Mouse (Mus musculus): ENCODE results near the gene Gm5269. TPM values are rescaled to one million over a fixed set of nuclear protein-coding genes. Genes with fewer than 3 reads are reported as not detected.
A peak's percentile ranks its signal among the peaks of the same experiment; 100 is the strongest.

Gene Gm5269
- polyA plus RNA-seq, 1 experiment from 2014 or later: not detected

GRCm38 (mm10) chr1:45914236-45914635 lies 24.2 kb upstream of the Gm5269 start:
- Histone ChIP-seq H3K9ac (no peak overlapping the region), H3K27ac (no peak overlapping the region), H3K4me2 (no peak overlapping the region), H3K9me3 (no peaks in the 10 kb centered on the region), H3K36me3 (replicated peaks) (no peaks in the 10 kb centered on the region), H3K27me3 (replicated peaks) (no peaks in the 10 kb centered on the region), H3K4me3 (no peak overlapping the region), H3K4me1 (no peaks in the 10 kb centered on the region)
- ATAC-seq (replicated peaks): no peak
- WGBS: 86% methylated on average over 4 of the region's 4 CpGs

GRCm38 (mm10) chr1:45905107-45905821 lies 15.2 kb upstream of the Gm5269 start:
- Histone ChIP-seq H3K4me2 (no peak overlapping the region), H3K27me3 (replicated peaks) (no peaks in the 10 kb centered on the region), H3K9ac (no peak overlapping the region), H3K9me3 (no peaks in the 10 kb centered on the region), H3K4me3 (no peak overlapping the region), H3K36me3 (replicated peaks) (no peaks in the 10 kb centered on the region), H3K4me1 (peaks cover 5% of the 10 kb centered on the region; the same call in 1 of the 2 replicates), H3K27ac (0 out of 2 replicates have a peak overlapping the region, but pooled peaks have one; percentile 27)
- WGBS: 18% methylated on average over 5 of the region's 5 CpGs
- ATAC-seq (replicated peaks): peak; percentile 88

- 83% methylated on average over 3 of the region's 3 CpGs for WGBS
- no peaks in the 10 kb centered on the region for H3K36me3 ChIP-seq (replicated peaks)
- H3K27ac ChIP-seq: no peak overlapping the region
- H3K4me2 ChIP-seq: no peak overlapping the region
- no peaks in the 10 kb centered on the region for H3K9me3 ChIP-seq
- H3K4me3 ChIP-seq: no peak overlapping the region
- H3K27me3 ChIP-seq (replicated peaks): no peaks in the 10 kb centered on the region
- no peak overlapping the region for H3K9ac ChIP-seq
- no peak for ATAC-seq (replicated peaks)
- peaks cover 5% of the 10 kb centered on the region; the same call in 1 of the 2 replicates for H3K4me1 ChIP-seq
These were observed 14.1 kb upstream of the Gm5269 start for GRCm38 (mm10) chr1:45904161-45904560.

GRCm38 (mm10) chr1:45898044-45898443 lies 8.0 kb upstream of the Gm5269 start:
- Histone ChIP-seq H3K9me3 (no peaks in the 10 kb centered on the region), H3K4me3 (no peak overlapping the region), H3K4me1 (no peaks in the 10 kb centered on the region), H3K27ac (no peak overlapping the region), H3K36me3 (replicated peaks) (no peaks in the 10 kb centered on the region), H3K9ac (no peak overlapping the region), H3K4me2 (no peak overlapping the region), H3K27me3 (replicated peaks) (no peaks in the 10 kb centered on the region)
- ATAC-seq (replicated peaks): no peak
- WGBS: 74% methylated on average over 1 of the region's 1 CpGs

GRCm38 (mm10) chr1:45894168-45894912 lies 4.3 kb upstream of the Gm5269 start:
- Histone ChIP-seq H3K4me3 (no peak overlapping the region), H3K9ac (no peak overlapping the region), H3K36me3 (replicated peaks) (no peaks in the 10 kb centered on the region), H3K27me3 (replicated peaks) (no peaks in the 10 kb centered on the region), H3K9me3 (no peaks in the 10 kb centered on the region), H3K27ac (no peak overlapping the region), H3K4me2 (no peak overlapping the region), H3K4me1 (no peaks in the 10 kb centered on the region)
- no peak for ATAC-seq (replicated peaks)
- 91% methylated on average over 6 of the region's 6 CpGs for WGBS

- 77% methylated on average over 2 of the region's 2 CpGs for WGBS
- Histone ChIP-seq H3K9me3 (no peaks in the 10 kb centered on the region), H3K27me3 (replicated peaks) (no peaks in the 10 kb centered on the region), H3K9ac (no peak overlapping the region), H3K4me1 (no peaks in the 10 kb centered on the region), H3K4me2 (no peak overlapping the region), H3K27ac (no peak overlapping the region), H3K36me3 (replicated peaks) (no peaks in the 10 kb centered on the region), H3K4me3 (no peak overlapping the region)
- no peak for ATAC-seq (replicated peaks)
These were observed 1.9 kb upstream of the Gm5269 start for GRCm38 (mm10) chr1:45891986-45892385.

- WGBS: 88% methylated on average over 9 of the region's 9 CpGs
- Histone ChIP-seq H3K27ac (no peak overlapping the region), H3K9ac (no peak overlapping the region), H3K36me3 (replicated peaks) (no peaks in the 10 kb centered on the region), H3K27me3 (replicated peaks) (no peaks in the 10 kb centered on the region), H3K4me3 (no peak overlapping the region), H3K4me1 (no peaks in the 10 kb centered on the region), H3K4me2 (no peak overlapping the region), H3K9me3 (no peaks in the 10 kb centered on the region)
- ATAC-seq (replicated peaks): no peak
These were observed 3.3 kb downstream of the Gm5269 start for GRCm38 (mm10) chr1:45886800-45887199.

- H3K36me3 ChIP-seq (replicated peaks): no peaks in the 10 kb centered on the region
- no peak overlapping the region for H3K4me3 ChIP-seq
- H3K9ac ChIP-seq: no peak overlapping the region
- H3K4me2 ChIP-seq: no peak overlapping the region
- no peaks in the 10 kb centered on the region for H3K9me3 ChIP-seq
- H3K27me3 ChIP-seq (replicated peaks): no peaks in the 10 kb centered on the region
- no peak overlapping the region for H3K27ac ChIP-seq
- ATAC-seq (replicated peaks): no peak
- H3K4me1 ChIP-seq: no peaks in the 10 kb centered on the region
These were observed 6.7 kb downstream of the Gm5269 start for GRCm38 (mm10) chr1:45883378-45883777.

GRCm38 (mm10) chr1:45882076-45882475 lies 8.0 kb downstream of the Gm5269 start:
- H3K27ac ChIP-seq: no peak overlapping the region
- H3K27me3 ChIP-seq (replicated peaks): no peaks in the 10 kb centered on the region
- H3K9ac ChIP-seq: no peak overlapping the region
- no peaks in the 10 kb centered on the region for H3K36me3 ChIP-seq (replicated peaks)
- H3K4me1 ChIP-seq: no peaks in the 10 kb centered on the region
- H3K4me3 ChIP-seq: no peak overlapping the region
- H3K4me2 ChIP-seq: no peak overlapping the region
- no peaks in the 10 kb centered on the region for H3K9me3 ChIP-seq
- WGBS: 68% methylated on average over 6 of the region's 6 CpGs
- no peak for ATAC-seq (replicated peaks)

- no peaks in the 10 kb centered on the region for H3K36me3 ChIP-seq (replicated peaks)
- H3K9ac ChIP-seq: no peak overlapping the region
- no peaks in the 10 kb centered on the region for H3K9me3 ChIP-seq
- H3K27me3 ChIP-seq (replicated peaks): no peaks in the 10 kb centered on the region
- ATAC-seq (replicated peaks): no peak
- H3K4me2 ChIP-seq: no peak overlapping the region
- H3K4me1 ChIP-seq: no peaks in the 10 kb centered on the region
- no peak overlapping the region for H3K27ac ChIP-seq
- 80% methylated on average over 3 of the region's 3 CpGs for WGBS
- no peak overlapping the region for H3K4me3 ChIP-seq
These were observed 8.7 kb downstream of the Gm5269 start for GRCm38 (mm10) chr1:45881228-45881832.

GRCm38 (mm10) chr1:45877463-45877862 lies 12.6 kb downstream of the Gm5269 start:
- no peak overlapping the region for H3K27ac ChIP-seq
- no peaks in the 10 kb centered on the region for H3K9me3 ChIP-seq
- WGBS: 88% methylated on average over 3 of the region's 3 CpGs
- no peak overlapping the region for H3K4me2 ChIP-seq
- H3K36me3 ChIP-seq (replicated peaks): no peaks in the 10 kb centered on the region
- no peaks in the 10 kb centered on the region for H3K4me1 ChIP-seq
- H3K4me3 ChIP-seq: no peak overlapping the region
- no peak for ATAC-seq (replicated peaks)
- H3K9ac ChIP-seq: no peak overlapping the region
- no peaks in the 10 kb centered on the region for H3K27me3 ChIP-seq (replicated peaks)

GRCm38 (mm10) chr1:45876450-45877198 lies 13.4 kb downstream of the Gm5269 start:
- 92% methylated on average over 6 of the region's 6 CpGs for WGBS
- no peaks in the 10 kb centered on the region for H3K9me3 ChIP-seq
- no peaks in the 10 kb centered on the region for H3K36me3 ChIP-seq (replicated peaks)
- no peak overlapping the region for H3K4me2 ChIP-seq
- no peak for ATAC-seq (replicated peaks)
- H3K27me3 ChIP-seq (replicated peaks): no peaks in the 10 kb centered on the region
- H3K4me3 ChIP-seq: no peak overlapping the region
- no peak overlapping the region for H3K9ac ChIP-seq
- no peaks in the 10 kb centered on the region for H3K4me1 ChIP-seq
- H3K27ac ChIP-seq: no peak overlapping the region
